ENCODE assay signal across 12 mouse cellular contexts in genomic region chr6:61614920-61615319, GRCm38 (mm10).
"Had no signal": no experiment of that assay in that cellular context is flagged by ENCODE, and none has a peak within 500 bp of the region (broad histone marks: within the 10 kb centered on the region; RNA-seq: fewer than 3 reads in every experiment).

No protein-coding gene starts in this region.

- H3K9ac ChIP-seq: limb, embryonic 13.5 days; liver, embryonic 14.5 days had no signal

- H3K27me3 ChIP-seq: limb, embryonic 13.5 days had no signal

- H3K9me3 ChIP-seq: limb, embryonic 13.5 days had no signal

- H3K27ac ChIP-seq: layer of hippocampus, adult 2 months; limb, embryonic 13.5 days; liver, embryonic 14.5 days had no signal

- H3K4me3 ChIP-seq: layer of hippocampus, adult 2 months; limb, embryonic 13.5 days had no signal

- H3K4me1 ChIP-seq: limb, embryonic 13.5 days had no signal

- DNase-seq: kidney, adult 18-20 months; kidney, postnatal 10 days; kidney, postnatal 4 days; left cerebral cortex, postnatal 4 days; lung, adult 18-20 months; midbrain, embryonic 14.5 days; right cerebral cortex, adult 18-20 months; right cerebral cortex, postnatal 25 days; thymus, postnatal 36 days had no signal

- H3K36me3 ChIP-seq: limb, embryonic 13.5 days had no signal

- H3K4me2 ChIP-seq: limb, embryonic 13.5 days had no signal
